Mouse (Mus musculus) erythroblast, embryonic 14.5 days (primary cell): ENCODE measurements around the gene Rbp1.

Experiments used
- GATA1 ChIP-seq: IDR thresholded peaks from 2 replicates; pipeline ENCODE4 v1.6.1; 2012; ENCODE audit warnings: low read length, inconsistent platforms, mixed read lengths
- TAL1 ChIP-seq: IDR thresholded peaks from 3 replicates; pipeline ENCODE4 v1.6.1; 2012; ENCODE audit warnings: low read length, inconsistent platforms, mixed read lengths

- no peak for TF ChIP-seq TAL1
- TF ChIP-seq GATA1 = no peak
These were observed 10.3 kb downstream of the Rbp1 start for GRCm38 (mm10) chr9:98433021-98433420.
